Mouse (Mus musculus) MN1 (cell line): ENCODE measurements at regions not wholly inside any gene's neighbourhood (a gene's known extent, or its start where the extent isn't known, plus 50 kb on each side); places are given as distances from the start of the nearest gene placed in this dataset.

ENCODE experiments used
- DNase-seq: peaks from one replicate; pipeline ENCODE4 v3.0.0-alpha.2; 2016; ENCODE audit warnings: low spot score

- no peak for DNase-seq
Observed at GRCm38 (mm10) chr11:111577883-111578282, 511.9 kb downstream of the Kcnj2 start.

- DNase-seq: no peak
Observed at GRCm38 (mm10) chr11:111582980-111583379, 517.0 kb downstream of the Kcnj2 start.

GRCm38 (mm10) chr11:111583606-111584005 lies 517.6 kb downstream of the Kcnj2 start:
- DNase-seq: peak; percentile 16

- no peak for DNase-seq
Observed at GRCm38 (mm10) chr11:111599456-111599855, 533.5 kb downstream of the Kcnj2 start.

- peak; percentile 20 for DNase-seq
Observed at GRCm38 (mm10) chr11:111605146-111605545, 539.2 kb downstream of the Kcnj2 start.

- DNase-seq: peak; percentile 60
Observed at GRCm38 (mm10) chr11:111610522-111611015, 544.6 kb downstream of the Kcnj2 start.

- DNase-seq: no peak
Observed at GRCm38 (mm10) chr11:111643603-111644002, 577.6 kb downstream of the Kcnj2 start.

- DNase-seq: peak; percentile 47
Observed at GRCm38 (mm10) chr11:111652882-111653281, 586.9 kb downstream of the Kcnj2 start.

GRCm38 (mm10) chr11:111657778-111658177 lies 591.8 kb downstream of the Kcnj2 start:
- no peak for DNase-seq

- DNase-seq: no peak
Observed at GRCm38 (mm10) chr11:111658362-111659309, 592.7 kb downstream of the Kcnj2 start.

- DNase-seq: no peak
Observed at GRCm38 (mm10) chr11:111663269-111663668, 597.3 kb downstream of the Kcnj2 start.

- DNase-seq: no peak
Observed at GRCm38 (mm10) chr11:111666336-111666735, 600.4 kb downstream of the Kcnj2 start.

GRCm38 (mm10) chr11:111671865-111672264 lies 605.9 kb downstream of the Kcnj2 start:
- DNase-seq: no peak

- no peak for DNase-seq
Observed at GRCm38 (mm10) chr11:111675673-111676072, 609.7 kb downstream of the Kcnj2 start.

GRCm38 (mm10) chr11:111682341-111682740 lies 616.4 kb downstream of the Kcnj2 start:
- DNase-seq: no peak

- DNase-seq: no peak
Observed at GRCm38 (mm10) chr11:111683909-111684308, 617.9 kb downstream of the Kcnj2 start.

GRCm38 (mm10) chr11:111687769-111688168 lies 621.8 kb downstream of the Kcnj2 start:
- no peak for DNase-seq

GRCm38 (mm10) chr11:111688186-111688860 lies 622.4 kb downstream of the Kcnj2 start:
- no peak for DNase-seq

- DNase-seq: no peak
Observed at GRCm38 (mm10) chr11:111689899-111690298, 623.9 kb downstream of the Kcnj2 start.

- DNase-seq: no peak
Observed at GRCm38 (mm10) chr11:111691512-111691911, 625.5 kb downstream of the Kcnj2 start.

- DNase-seq: no peak
Observed at GRCm38 (mm10) chr11:111696668-111697067, 630.7 kb downstream of the Kcnj2 start.

GRCm38 (mm10) chr11:111699862-111700261 lies 633.9 kb downstream of the Kcnj2 start:
- no peak for DNase-seq

GRCm38 (mm10) chr11:111706882-111707281 lies 640.9 kb downstream of the Kcnj2 start:
- no peak for DNase-seq
